Mouse (Mus musculus) right cerebral cortex, postnatal 10 days (tissue): ENCODE results near the gene Ret.

Experiments used
- DNase-seq, 2 experiments: peaks; one replicate each; pipeline ENCODE4 v3.0.0; 2021; ENCODE audit warnings: low spot score in 2 of 2

The Ret gene

DNA sequence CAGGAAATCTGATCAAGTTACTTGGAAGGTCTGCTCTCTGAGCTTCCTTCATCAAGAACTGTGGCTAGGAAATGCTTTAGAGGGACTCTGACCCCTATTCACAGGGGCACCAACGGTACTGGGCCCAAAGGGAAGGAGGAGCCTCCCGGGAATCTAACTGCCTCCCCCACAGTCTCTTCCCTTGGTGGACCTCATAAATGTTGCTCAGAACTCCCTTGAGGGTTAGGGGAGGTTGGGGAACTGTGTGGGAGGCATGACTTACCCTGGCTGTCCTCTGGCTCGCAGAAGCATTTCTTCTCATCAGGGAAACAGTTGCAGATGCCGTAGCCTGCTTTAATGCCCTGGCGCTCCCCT, 23.6 kb downstream of the Ret start:
- DNase-seq: peak in 1 of 2 experiments; percentile 7

DNA sequence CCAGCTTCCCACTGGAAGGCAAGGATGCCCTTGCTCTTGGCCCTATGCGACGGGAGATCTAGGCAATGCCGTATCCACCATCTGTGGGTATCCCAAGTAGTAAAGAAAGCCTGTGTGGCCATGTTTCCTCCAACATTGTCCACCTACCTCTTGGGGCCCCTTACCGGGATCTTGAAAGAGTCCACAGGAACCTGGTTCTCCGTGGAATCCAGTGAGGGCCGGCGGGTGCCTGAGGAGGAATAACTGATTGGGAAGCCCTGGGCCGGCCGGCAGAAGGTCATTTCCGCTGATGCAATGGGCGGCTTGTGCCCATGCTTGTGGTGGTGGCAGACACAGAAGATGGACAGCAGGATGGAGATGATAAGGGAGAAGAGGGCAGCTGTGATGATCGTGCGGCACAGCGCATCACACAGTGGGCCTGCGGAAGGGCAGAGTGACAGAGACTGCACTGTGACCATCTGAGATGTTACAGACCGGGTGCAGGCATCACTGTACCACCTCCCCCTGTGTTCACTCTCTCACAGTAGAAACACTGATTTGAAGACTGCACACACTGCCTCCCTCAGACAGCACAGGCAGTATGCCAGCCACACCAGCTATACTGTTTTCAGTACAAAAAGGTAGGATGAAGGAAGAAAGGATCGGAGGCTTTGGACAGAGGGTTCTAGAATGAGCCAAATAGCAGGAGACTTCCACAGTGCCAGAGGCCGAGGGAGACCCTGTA, 24.1 kb downstream of the Ret start:
- no peak for DNase-seq

DNA sequence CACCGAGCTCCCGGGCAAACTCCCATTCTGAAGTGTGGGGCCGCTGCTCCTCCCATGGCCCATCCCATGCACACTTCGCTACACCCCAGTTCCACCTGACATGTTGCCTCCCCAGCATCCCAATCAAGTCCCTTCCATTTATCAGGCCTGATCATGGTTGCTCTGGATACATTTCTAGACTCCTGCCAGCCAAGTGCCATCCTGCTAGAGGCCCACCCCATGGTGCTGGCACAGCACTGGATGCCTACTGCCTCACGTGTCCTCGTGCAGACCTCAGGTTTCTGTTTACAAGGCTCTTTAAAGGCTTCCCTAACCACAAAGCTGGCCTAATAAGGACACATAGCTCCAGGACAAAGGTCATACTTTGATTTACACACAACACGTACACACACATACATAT, 26.1 kb downstream of the Ret start:
- no peak for DNase-seq

- no peak for DNase-seq
Observed at GRCm38 (mm10) chr6:118168106-118168505, 29.4 kb downstream of the Ret start.

- no peak for DNase-seq
Observed at GRCm38 (mm10) chr6:118167013-118167412, 30.5 kb downstream of the Ret start.

DNA sequence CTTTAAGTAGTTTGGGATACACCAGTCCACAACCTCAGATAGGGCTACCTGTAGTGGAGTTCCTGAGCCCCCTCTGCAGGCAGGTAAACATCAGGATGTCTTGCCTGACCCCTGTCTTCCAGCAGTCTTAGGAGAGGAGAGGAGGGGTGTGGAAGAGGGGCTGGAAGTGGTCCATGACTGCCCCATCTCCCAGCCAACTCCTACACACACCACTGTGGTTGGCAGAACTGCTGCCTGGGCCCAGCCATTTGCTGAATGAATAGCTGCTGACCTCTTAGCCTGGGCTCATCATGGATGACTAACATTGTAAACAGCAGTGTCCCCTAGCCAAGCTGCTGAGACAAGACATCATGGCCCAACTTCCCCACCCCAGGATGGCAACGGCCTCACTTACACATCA, 32.0 kb downstream of the Ret start:
- DNase-seq: no peak

DNA sequence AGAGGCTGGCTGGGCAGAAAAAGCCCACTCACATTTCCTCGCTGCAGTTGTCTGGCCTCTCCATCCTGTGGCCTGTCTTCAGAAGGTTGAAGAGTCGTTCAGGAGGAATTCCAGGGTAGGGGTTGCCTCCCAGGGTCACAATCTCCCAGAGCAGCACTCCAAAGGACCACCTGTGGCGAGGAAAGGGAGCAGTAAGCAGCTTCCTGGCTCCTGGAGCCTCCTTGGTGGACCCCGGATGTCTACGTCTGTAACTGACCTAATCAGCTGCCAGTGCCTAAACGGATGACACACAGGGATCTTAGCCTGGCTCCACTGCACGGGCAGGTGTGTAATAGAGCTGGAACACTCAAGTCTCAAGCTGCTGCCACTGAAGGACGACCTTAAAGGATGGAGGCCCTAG, 32.8 kb downstream of the Ret start:
- no peak for DNase-seq

DNA sequence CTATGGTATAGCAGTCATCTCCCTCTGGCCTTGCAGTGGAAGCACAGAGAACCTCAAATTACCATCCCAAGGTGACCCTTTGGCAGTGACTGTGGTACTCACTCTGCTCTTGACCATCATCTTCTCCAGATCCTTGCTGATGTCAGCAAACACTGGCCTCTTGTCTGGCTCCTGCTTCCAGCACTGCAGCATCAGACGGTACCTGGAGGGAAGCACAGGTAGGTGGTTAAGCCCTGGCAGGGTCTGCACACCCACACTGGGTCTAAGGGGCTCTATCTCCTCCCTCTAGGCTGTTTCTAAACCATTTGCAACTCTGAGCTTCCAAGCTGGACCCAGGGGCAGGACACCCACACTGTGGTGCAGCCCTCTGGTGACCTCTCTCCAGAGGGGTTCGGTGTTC, 34.4 kb downstream of the Ret start:
- no peak for DNase-seq

DNA sequence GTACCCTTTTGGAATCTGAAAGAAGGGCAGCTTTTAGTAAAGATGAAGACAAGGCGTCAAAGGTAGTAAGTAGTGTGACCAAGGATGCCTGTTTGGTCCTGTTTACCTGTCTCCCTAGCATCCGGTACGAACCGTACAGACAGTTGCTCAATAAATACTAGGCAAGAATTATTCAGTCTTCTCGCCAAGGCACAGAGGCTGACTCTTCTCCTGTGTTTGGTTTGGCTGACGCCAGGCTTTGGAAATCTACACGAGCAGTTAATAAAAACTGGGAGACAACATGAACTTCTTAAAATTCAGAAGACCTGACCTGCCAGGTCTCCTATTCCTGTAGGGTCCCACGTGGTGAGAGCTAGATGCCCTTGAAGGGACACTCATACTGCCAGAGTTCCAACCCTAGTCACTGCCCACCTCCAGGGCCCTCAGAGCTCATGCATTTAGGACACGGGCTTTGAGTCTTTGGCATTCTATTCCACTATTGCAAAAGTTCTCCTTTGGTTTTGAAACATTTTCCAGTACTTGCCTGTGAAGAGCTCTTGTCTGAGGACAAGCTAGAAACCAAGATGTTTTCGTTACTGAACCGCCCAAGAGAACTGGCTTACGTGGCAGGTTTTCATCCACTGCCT, 34.9 kb downstream of the Ret start:
- DNase-seq: no peak

DNA sequence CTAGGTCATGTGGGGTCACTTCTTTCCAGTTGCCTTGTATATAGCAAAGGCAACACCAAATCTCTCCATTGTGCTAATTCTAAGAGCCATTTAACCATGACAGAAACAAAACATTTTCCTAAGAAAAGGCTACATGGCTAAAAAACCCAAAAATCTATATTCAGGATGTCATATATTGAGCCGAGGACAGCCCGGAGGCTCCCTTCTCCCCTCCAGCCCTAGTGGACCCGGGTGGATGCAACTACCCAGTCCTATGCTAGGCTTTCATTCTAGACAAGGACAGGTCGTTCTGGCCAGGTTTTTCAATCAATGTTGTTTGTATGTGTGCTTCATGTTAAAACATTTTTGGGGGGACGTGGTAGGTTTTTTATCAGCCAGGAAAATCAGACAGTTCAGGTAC, 44.4 kb downstream of the Ret start:
- no peak for DNase-seq

DNA sequence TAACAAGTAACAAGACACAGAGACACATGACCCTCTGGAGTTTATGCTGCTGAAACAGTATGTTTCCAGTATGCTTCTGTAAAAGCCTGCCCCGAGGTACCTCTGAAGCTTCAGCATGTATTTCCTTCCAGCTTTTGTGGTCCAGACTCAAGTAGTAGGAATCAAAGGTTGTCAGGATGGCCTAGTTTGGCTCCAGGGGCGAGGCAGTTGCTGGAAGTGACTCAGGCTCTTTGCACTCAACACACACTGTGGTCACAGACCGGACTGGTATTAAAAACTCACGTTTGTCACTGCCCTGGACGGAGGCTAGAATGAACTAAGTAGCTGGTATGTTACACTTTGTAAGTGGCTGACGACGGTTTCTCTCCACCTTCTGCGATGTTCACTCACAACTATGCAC, 46.5 kb downstream of the Ret start:
- no peak for DNase-seq

- DNase-seq: no peak
Observed at GRCm38 (mm10) chr6:118150538-118150937, 47.0 kb downstream of the Ret start.

DNA sequence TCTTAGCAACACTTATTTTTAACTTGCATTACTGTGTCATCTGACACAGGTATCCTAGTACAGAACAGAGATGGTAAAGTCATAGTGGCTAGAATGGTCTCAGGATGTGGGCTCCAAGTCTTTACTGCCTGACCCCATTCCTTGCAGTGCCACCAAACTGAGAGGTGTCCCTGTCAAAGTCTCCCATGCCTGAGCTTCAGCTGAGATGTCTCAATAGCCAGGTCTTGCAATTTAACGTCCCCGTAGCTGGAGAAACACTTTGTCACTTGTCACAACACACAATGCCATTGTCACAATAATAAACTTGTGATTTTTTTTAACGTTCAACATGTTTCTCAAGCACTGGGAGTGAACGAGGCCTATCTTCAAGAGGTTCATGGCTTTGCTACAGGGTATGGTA, 47.4 kb downstream of the Ret start:
- no peak for DNase-seq

- DNase-seq: no peak
Observed at GRCm38 (mm10) chr6:118140961-118141360, 56.6 kb downstream of the Ret start.

DNA sequence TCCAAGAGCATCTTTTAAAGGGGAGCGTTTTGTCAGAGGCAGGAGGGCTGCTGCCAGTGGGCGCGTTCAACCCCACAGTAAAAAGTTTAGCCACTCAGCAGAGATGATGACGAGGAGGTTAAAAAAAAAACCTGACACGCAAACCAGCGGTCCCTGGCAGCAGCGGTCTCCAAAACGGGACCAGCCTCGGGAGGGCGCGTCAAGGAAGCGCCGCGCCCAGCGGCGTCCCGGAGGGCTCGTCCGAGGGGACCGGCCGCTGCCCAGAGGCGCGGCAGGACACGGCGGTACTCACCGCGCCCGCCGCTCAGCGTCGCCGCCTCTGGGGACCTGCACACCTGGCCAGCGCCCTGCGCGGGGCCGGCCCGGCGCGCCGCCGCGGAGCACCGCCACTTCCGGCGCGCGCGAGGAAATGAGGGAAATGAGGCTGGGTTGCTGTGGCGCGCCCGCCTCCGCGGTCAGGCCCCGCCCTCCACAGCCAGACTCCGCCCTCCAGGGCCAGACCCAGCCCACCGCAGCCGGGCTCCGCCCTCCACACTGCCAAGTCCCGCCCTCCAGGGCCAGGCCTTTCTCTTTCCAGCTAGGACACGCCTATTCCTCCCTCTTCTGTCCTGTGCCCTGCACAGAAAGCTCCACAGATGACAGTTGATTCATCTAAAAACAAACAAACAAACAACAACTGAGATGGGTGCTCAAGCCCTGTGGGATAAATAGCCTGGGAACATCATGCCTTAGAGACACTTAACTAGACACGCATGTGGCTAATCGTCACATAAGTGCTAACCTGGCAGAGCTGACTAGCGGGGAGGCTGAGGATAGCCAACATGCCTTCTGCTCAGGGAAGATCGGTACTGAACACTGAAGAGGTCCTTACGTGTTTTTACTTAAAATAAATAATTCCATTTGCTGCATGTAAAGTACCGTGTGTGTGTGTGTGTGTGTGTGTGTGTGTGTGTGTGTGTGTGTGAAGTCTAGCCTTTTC, 58.5 kb downstream of the Ret start, which contains the start of gene Csgalnact2:
Csgalnact2 (minus strand) TSS at position 410 of the 979 bp plus-strand sequence.
- DNase-seq: peak; percentile 93 to 94

DNA sequence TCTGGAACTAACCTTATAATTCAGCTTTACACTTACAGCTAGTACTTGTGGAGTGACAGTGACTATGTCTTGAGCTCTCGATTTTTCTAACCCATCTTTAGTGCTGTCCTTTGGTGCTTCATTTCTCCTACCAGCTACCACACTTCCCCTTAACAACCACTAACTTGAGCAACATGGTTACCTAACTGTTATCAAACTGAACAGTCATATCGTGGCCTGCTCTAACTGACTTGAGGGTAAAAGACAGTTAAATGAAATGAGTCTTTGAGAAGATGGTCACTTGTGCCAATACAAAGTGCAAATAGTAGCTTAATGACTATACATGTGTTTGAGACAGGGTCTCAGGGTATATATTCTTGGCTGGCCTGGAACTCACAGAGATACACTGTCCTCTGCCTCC, 60.4 kb downstream of the Ret start:
- no peak for DNase-seq

- DNase-seq: no peak
Observed at GRCm38 (mm10) chr6:118134461-118134860, 63.1 kb downstream of the Ret start.

GRCm38 (mm10) chr6:118130022-118130421, 67.5 kb downstream of the Ret start:
- no peak for DNase-seq

DNA sequence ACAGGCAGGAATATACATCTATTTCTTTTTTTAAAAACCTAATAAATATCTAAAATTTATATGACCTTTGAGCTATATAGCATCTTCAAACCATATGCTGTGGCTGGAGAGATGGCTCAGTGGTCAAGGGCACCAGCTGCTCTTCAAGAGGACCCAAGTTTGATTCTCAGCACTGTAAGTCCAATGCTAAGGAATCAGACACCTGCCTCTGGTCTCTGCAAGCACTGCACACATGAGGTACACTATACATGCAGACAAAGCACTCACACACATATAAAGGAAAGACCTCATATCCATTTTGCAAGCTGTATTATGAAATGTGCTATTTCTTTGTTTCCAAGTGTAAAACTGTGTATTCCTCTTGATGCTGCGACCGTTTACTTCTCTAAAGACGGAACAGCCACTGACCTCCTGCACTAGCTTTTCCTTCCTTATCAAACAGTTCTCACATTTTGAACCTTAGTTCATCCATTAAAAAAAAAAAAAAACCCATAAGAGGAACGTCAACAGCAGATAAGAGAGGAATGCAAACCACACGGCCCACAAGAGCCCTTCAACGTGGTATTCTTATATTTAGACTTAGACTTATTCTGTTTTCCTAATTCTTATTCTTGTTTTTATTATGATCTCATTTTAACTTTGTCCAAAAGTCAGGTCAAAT, 69.6 kb downstream of the Ret start:
- no peak for DNase-seq

DNA sequence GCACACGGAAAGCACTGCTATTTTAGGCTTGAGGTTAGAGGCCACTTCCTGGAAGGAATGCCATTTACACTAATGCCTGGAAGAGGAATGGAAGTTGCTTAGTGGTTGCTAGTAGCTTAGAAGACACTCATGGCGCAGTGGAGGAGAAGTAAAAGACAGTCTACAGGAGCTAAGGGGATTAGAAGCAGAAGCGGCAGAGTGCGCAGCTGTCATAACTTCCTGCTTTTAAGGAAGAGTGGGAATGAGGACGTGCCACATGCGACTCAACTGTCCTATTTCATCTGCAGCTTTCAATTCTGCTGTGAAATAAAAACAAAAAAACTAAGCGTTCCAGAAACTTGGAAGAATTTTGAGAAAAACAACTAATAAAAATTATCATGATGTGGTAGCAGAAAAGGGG, 70.3 kb downstream of the Ret start:
- no peak for DNase-seq

- DNase-seq: no peak
Observed at GRCm38 (mm10) chr6:118126577-118126976, 70.9 kb downstream of the Ret start.

DNA sequence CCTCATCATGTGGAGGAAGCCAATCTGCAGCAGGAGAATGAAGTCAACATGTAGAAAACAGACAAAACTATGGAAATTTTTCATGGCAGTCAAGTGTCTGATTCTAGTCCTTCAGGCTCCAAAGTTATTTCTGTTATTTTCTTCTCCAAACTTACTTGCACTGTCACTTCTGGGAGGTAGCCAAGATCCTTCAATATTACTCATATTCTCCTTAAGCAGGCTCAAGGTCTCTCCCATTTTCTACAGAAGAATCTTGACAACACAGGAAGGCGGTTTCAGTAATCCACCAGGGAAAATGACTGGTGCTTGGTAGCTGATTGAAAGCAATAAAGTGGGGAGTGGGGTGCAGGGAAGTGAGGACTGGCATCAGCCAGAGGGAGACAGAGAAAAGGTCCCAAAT, 74.8 kb downstream of the Ret start:
- no peak for DNase-seq
